Mouse (Mus musculus) limb, embryonic 10.5 days (tissue): ENCODE measurements around the gene Cttnbp2. TPM values are rescaled to one million over a fixed set of nuclear protein-coding genes. Genes with fewer than 3 reads are reported as not detected.

ENCODE experiments used
- DNase-seq: peaks from one replicate; pipeline ENCODE4 v3.0.0-alpha.2; 2017; ENCODE audit warnings: low spot score
- H3K27ac ChIP-seq: fragments of 300-500 bp; sonication (generic); 2 replicates; pipeline ENCODE4 v1.5.1; 2016; ENCODE audit warnings: mild to moderate bottlenecking
- H3K27me3 ChIP-seq: fragments of 300-500 bp; sonication (generic); 2 replicates; pipeline ENCODE4 v1.6.1; 2016; ENCODE audit warnings: low read depth, mild to moderate bottlenecking; ENCODE audit not compliant: poor library complexity, severe bottlenecking
- H3K36me3 ChIP-seq: fragments of 300-500 bp; sonication (generic); 2 replicates; pipeline ENCODE4 v1.6.1; 2016; ENCODE audit warnings: mild to moderate bottlenecking, moderate library complexity
- H3K4me1 ChIP-seq: fragments of 300-500 bp; sonication (generic); 2 replicates; pipeline ENCODE4 v1.6.1; 2016
- H3K4me3 ChIP-seq: fragments of 300-500 bp; sonication (generic); 2 replicates; pipeline ENCODE4 v1.5.1; 2016; ENCODE audit warnings: mild to moderate bottlenecking, moderate library complexity
- H3K9me3 ChIP-seq: fragments of 300-500 bp; sonication (generic); replicated peaks from 2 replicates; pipeline ENCODE4 v1.6.1; 2016; ENCODE audit warnings: mild to moderate bottlenecking
- WGBS: fragments of 180-500 bp; shearing (Covaris S2); methylation state at CpG from one replicate; pipeline ENCODE4 v1.1.7; 2016; 5-methylcytosine and 5-hydroxymethylcytosine counted together
- polyA plus RNA-seq: library from polyadenylated mRNA; unstranded; fragments of >200 nt; fragmentation: Nextera tagmentation; extraction: Ambion mirVana; gene quantifications from 2 replicates; pipeline ENCODE4 v1.2.1, GENCODE M21; 2016

The Cttnbp2 gene
- polyA plus RNA-seq, 1 experiment from 2014 or later, result 20.2 TPM

- no peak for DNase-seq
- H3K9me3 ChIP-seq, result no peaks in the 10 kb centered on the region
- peaks cover 5% of the 10 kb centered on the region for H3K4me1 ChIP-seq
- peaks cover 9% of the 10 kb centered on the region; the same call in 1 of the 2 replicates for H3K36me3 ChIP-seq
- H3K4me3 ChIP-seq, result no peak overlapping the region
- WGBS, result 79% methylated on average over 6 of the region's 6 CpGs
- H3K27ac ChIP-seq, result no peak overlapping the region
- H3K27me3 ChIP-seq, result no peaks in the 10 kb centered on the region
Observed at GRCm38 (mm10) chr6:18492248-18492901, 22.3 kb downstream of the Cttnbp2 start.

- H3K4me3 ChIP-seq, result no peak overlapping the region
- no peak overlapping the region for H3K27ac ChIP-seq
- H3K27me3 ChIP-seq, result no peaks in the 10 kb centered on the region
- no peak for DNase-seq
- no peaks in the 10 kb centered on the region for H3K9me3 ChIP-seq
- no peaks in the 10 kb centered on the region for H3K4me1 ChIP-seq
- 0 out of 2 replicates have a peak, but pooled peaks cover 5% of the 10 kb centered on the region for H3K36me3 ChIP-seq
Observed at GRCm38 (mm10) chr6:18485087-18485486, 29.6 kb downstream of the Cttnbp2 start.

- 86% methylated on average over 5 of the region's 5 CpGs for WGBS
- H3K27me3 ChIP-seq, result no peaks in the 10 kb centered on the region
- DNase-seq, result no peak
- no peaks in the 10 kb centered on the region for H3K4me1 ChIP-seq
- no peak overlapping the region for H3K27ac ChIP-seq
- H3K4me3 ChIP-seq, result no peak overlapping the region
- H3K36me3 ChIP-seq, result 0 out of 2 replicates have a peak, but pooled peaks cover 5% of the 10 kb centered on the region
- H3K9me3 ChIP-seq, result no peaks in the 10 kb centered on the region
Observed at GRCm38 (mm10) chr6:18484061-18484460, 30.6 kb downstream of the Cttnbp2 start.

- no peaks in the 10 kb centered on the region for H3K4me1 ChIP-seq
- DNase-seq, result no peak
- H3K9me3 ChIP-seq, result no peaks in the 10 kb centered on the region
- no peak overlapping the region for H3K4me3 ChIP-seq
- H3K27me3 ChIP-seq, result no peaks in the 10 kb centered on the region
- no peak overlapping the region for H3K27ac ChIP-seq
- H3K36me3 ChIP-seq, result 0 out of 2 replicates have a peak, but pooled peaks cover 2% of the 10 kb centered on the region
Observed at GRCm38 (mm10) chr6:18482546-18482945, 32.1 kb downstream of the Cttnbp2 start.

GRCm38 (mm10) chr6:18481781-18482180 is 32.9 kb downstream of the Cttnbp2 start:
- Histone ChIP-seq H3K36me3 (0 out of 2 replicates have a peak, but pooled peaks cover 2% of the 10 kb centered on the region), H3K4me3 (no peak overlapping the region), H3K9me3 (no peaks in the 10 kb centered on the region), H3K27ac (no peak overlapping the region), H3K27me3 (no peaks in the 10 kb centered on the region), H3K4me1 (no peaks in the 10 kb centered on the region)
- 87% methylated on average over 3 of the region's 3 CpGs for WGBS
- no peak for DNase-seq

- Histone ChIP-seq H3K4me3 (no peak overlapping the region), H3K27ac (no peak overlapping the region), H3K36me3 (no peaks in the 10 kb centered on the region), H3K27me3 (no peaks in the 10 kb centered on the region), H3K4me1 (peaks cover 15% of the 10 kb centered on the region), H3K9me3 (no peaks in the 10 kb centered on the region)
- DNase-seq, result no peak
- WGBS, result 61% methylated on average over 1 of the region's 1 CpGs
Observed at GRCm38 (mm10) chr6:18477313-18477930, 37.2 kb downstream of the Cttnbp2 start.

GRCm38 (mm10) chr6:18474983-18475382 is 39.7 kb downstream of the Cttnbp2 start:
- H3K4me3 ChIP-seq, result no peak overlapping the region
- no peak for DNase-seq
- H3K27ac ChIP-seq, result peak overlapping the region; percentile 72
- no peaks in the 10 kb centered on the region for H3K36me3 ChIP-seq
- no peaks in the 10 kb centered on the region for H3K27me3 ChIP-seq
- 75% methylated on average over 2 of the region's 2 CpGs for WGBS
- no peaks in the 10 kb centered on the region for H3K9me3 ChIP-seq
- peaks cover 19% of the 10 kb centered on the region for H3K4me1 ChIP-seq

GRCm38 (mm10) chr6:18474541-18474940 is 40.1 kb downstream of the Cttnbp2 start:
- peak; percentile 70 for DNase-seq
- H3K27me3 ChIP-seq, result no peaks in the 10 kb centered on the region
- H3K4me3 ChIP-seq, result no peak overlapping the region
- H3K4me1 ChIP-seq, result peaks cover 19% of the 10 kb centered on the region
- H3K9me3 ChIP-seq, result no peaks in the 10 kb centered on the region
- H3K27ac ChIP-seq, result peak overlapping the region; percentile 72
- WGBS, result 16% methylated on average over 1 of the region's 1 CpGs
- H3K36me3 ChIP-seq, result no peaks in the 10 kb centered on the region

GRCm38 (mm10) chr6:18469206-18469605 is 45.4 kb downstream of the Cttnbp2 start:
- Histone ChIP-seq H3K27ac (no peak overlapping the region), H3K9me3 (no peaks in the 10 kb centered on the region), H3K4me1 (peaks cover 26% of the 10 kb centered on the region), H3K27me3 (no peaks in the 10 kb centered on the region), H3K36me3 (no peaks in the 10 kb centered on the region), H3K4me3 (no peak overlapping the region)
- 78% methylated on average over 2 of the region's 2 CpGs for WGBS
- DNase-seq, result no peak

- no peak overlapping the region for H3K4me3 ChIP-seq
- whole genome bisulfite sequencing, result 53% methylated on average over 2 of the region's 2 CpGs
- H3K36me3 ChIP-seq, result no peaks in the 10 kb centered on the region
- H3K4me1 ChIP-seq, result peaks cover 17% of the 10 kb centered on the region
- H3K27me3 ChIP-seq, result no peaks in the 10 kb centered on the region
- 0 out of 2 replicates have a peak overlapping the region, but pooled peaks have one; percentile 19 for H3K27ac ChIP-seq
- H3K9me3 ChIP-seq, result no peaks in the 10 kb centered on the region
- no peak for DNase-seq
Observed at GRCm38 (mm10) chr6:18467777-18468176, 46.9 kb downstream of the Cttnbp2 start.

- H3K4me1 ChIP-seq, result peaks cover 13% of the 10 kb centered on the region
- no peak overlapping the region for H3K4me3 ChIP-seq
- DNase-seq, result no peak
- no peaks in the 10 kb centered on the region for H3K36me3 ChIP-seq
- 74% methylated on average over 7 of the region's 7 CpGs for WGBS
- no peaks in the 10 kb centered on the region for H3K27me3 ChIP-seq
- H3K9me3 ChIP-seq, result no peaks in the 10 kb centered on the region
- no peak overlapping the region for H3K27ac ChIP-seq
Observed at GRCm38 (mm10) chr6:18466227-18466626, 48.4 kb downstream of the Cttnbp2 start.

GRCm38 (mm10) chr6:18465626-18466025 is 49.0 kb downstream of the Cttnbp2 start:
- DNase-seq, result no peak

GRCm38 (mm10) chr6:18459657-18460056 is 55.0 kb downstream of the Cttnbp2 start:
- WGBS, result 77% methylated on average over 1 of the region's 1 CpGs
- no peak for DNase-seq
- no peaks in the 10 kb centered on the region for H3K27me3 ChIP-seq
- H3K36me3 ChIP-seq, result no peaks in the 10 kb centered on the region
- H3K4me3 ChIP-seq, result no peak overlapping the region
- H3K9me3 ChIP-seq, result no peaks in the 10 kb centered on the region
- H3K4me1 ChIP-seq, result no peaks in the 10 kb centered on the region
- no peak overlapping the region for H3K27ac ChIP-seq

More at GRCm38 (mm10) chr6:18465626-18466025, 49.0 kb downstream of the Cttnbp2 start:
- WGBS, result 74% methylated on average over 10 of the region's 10 CpGs
- no peaks in the 10 kb centered on the region for H3K27me3 ChIP-seq
- H3K27ac ChIP-seq, result no peak overlapping the region
- no peaks in the 10 kb centered on the region for H3K9me3 ChIP-seq
- H3K36me3 ChIP-seq, result no peaks in the 10 kb centered on the region
- H3K4me3 ChIP-seq, result no peak overlapping the region
- peaks cover 13% of the 10 kb centered on the region for H3K4me1 ChIP-seq
